Mouse (Mus musculus) forebrain, embryonic 16.5 days (tissue): ENCODE measurements around the gene H2-T3. TPM values are rescaled to one million over a fixed set of nuclear protein-coding genes. Genes with fewer than 3 reads are reported as not detected.
"Not testable (repeated sequence)": the region's sequence is repeated elsewhere in the genome, so short reads cannot be mapped to it uniquely, and the experiment has no call there.

Experiments
- ATAC-seq: fragments of 200-750 bp; cut with Nextera tagmentation; 2 replicates; pipeline ENCODE4 v1.8.0; 2017; ENCODE audit warnings: mild to moderate bottlenecking, moderate library complexity
- H3K27ac ChIP-seq: fragments of 300-500 bp; sonication (generic); 2 replicates; pipeline ENCODE4 v1.5.1; 2014; ENCODE audit warnings: low read length, control low read depth
- H3K27me3 ChIP-seq: fragments of 300-500 bp; sonication (generic); replicated peaks from 2 replicates; pipeline ENCODE4 v1.6.1; 2014; ENCODE audit warnings: low read length; ENCODE audit not compliant: control insufficient read depth, insufficient read depth
- H3K36me3 ChIP-seq: fragments of 300-500 bp; sonication (generic); 2 replicates; pipeline ENCODE4 v1.6.1; 2014; ENCODE audit not compliant: control insufficient read depth, insufficient read depth
- H3K4me1 ChIP-seq: fragments of 300-500 bp; sonication (generic); replicated peaks from 2 replicates; pipeline ENCODE4 v1.6.1; 2014; ENCODE audit warnings: low read length; ENCODE audit not compliant: control insufficient read depth, insufficient read depth
- H3K4me2 ChIP-seq: fragments of 300-500 bp; sonication (generic); 2 replicates; pipeline ENCODE4 v1.6.1; 2014; ENCODE audit warnings: mild to moderate bottlenecking, low read length, control low read depth
- H3K4me3 ChIP-seq: fragments of 300-500 bp; sonication (generic); replicated peaks from 2 replicates; pipeline ENCODE4 v1.5.1; 2014; ENCODE audit warnings: mild to moderate bottlenecking, low read length, control low read depth
- H3K9ac ChIP-seq: fragments of 300-500 bp; sonication (generic); replicated peaks from 2 replicates; pipeline ENCODE4 v1.6.1; 2014; ENCODE audit warnings: low read depth, low read length, control low read depth
- H3K9me3 ChIP-seq: fragments of 300-500 bp; sonication (generic); 2 replicates; pipeline ENCODE4 v1.6.1; 2016; ENCODE audit warnings: low read length; ENCODE audit not compliant: control insufficient read depth
- WGBS: fragments of 180-500 bp; shearing (Covaris S2); extraction: QIAGEN DNeasy Blood & Tissue Kit; methylation state at CpG from one replicate; pipeline ENCODE4 v1.1.7; 2014; 5-methylcytosine and 5-hydroxymethylcytosine counted together
- polyA plus RNA-seq: library from polyadenylated mRNA; unstranded; fragments of >200 nt; fragmentation: Nextera tagmentation; extraction: Ambion mirVana; gene quantifications from 2 replicates; pipeline ENCODE4 v1.2.1, GENCODE M21; 2015

Gene H2-T3
- polyA plus RNA-seq, 1 experiment from 2014 or later = not detected

GRCm38 (mm10) chr17:36192371-36192770, 2.3 kb upstream of the H2-T3 start:
- H3K27ac ChIP-seq = no peak overlapping the region
- no peaks in the 10 kb centered on the region for H3K9me3 ChIP-seq
- no peaks in the 10 kb centered on the region for H3K4me1 ChIP-seq
- H3K4me2 ChIP-seq = no peak overlapping the region
- H3K4me3 ChIP-seq = no peak overlapping the region
- H3K9ac ChIP-seq = no peak overlapping the region
- ATAC-seq = no peak
- H3K27me3 ChIP-seq = no peaks in the 10 kb centered on the region; the same call in 1 of the 2 replicates
- H3K36me3 ChIP-seq = no peaks in the 10 kb centered on the region
- WGBS = 66% methylated on average over 2 of the region's 2 CpGs

- Histone ChIP-seq H3K27me3 (no peaks in the 10 kb centered on the region; the same call in 1 of the 2 replicates), H3K4me1 (no peaks in the 10 kb centered on the region), H3K9me3 (no peaks in the 10 kb centered on the region), H3K4me2 (no peak overlapping the region), H3K36me3 (no peaks in the 10 kb centered on the region), H3K9ac (no peak overlapping the region), H3K27ac (no peak overlapping the region), H3K4me3 (no peak overlapping the region)
- no peak for ATAC-seq
- WGBS = 43% methylated on average over 18 of the region's 18 CpGs
These were observed 457 bp downstream of the H2-T3 start for GRCm38 (mm10) chr17:36189491-36190168.

- Histone ChIP-seq H3K4me2 (no peak overlapping the region), H3K9ac (no peak overlapping the region), H3K4me3 (no peak overlapping the region), H3K27me3 (peaks cover 1% of the 10 kb centered on the region), H3K36me3 (no peaks in the 10 kb centered on the region), H3K9me3 (no peaks in the 10 kb centered on the region), H3K27ac (no peak overlapping the region), H3K4me1 (no peaks in the 10 kb centered on the region)
- no peak for ATAC-seq
- 63% methylated on average over 3 of the region's 3 CpGs for WGBS
These were observed 2.5 kb downstream of the H2-T3 start for GRCm38 (mm10) chr17:36187540-36187939.

- WGBS = 73% methylated on average over 12 of the region's 12 CpGs
- no peak overlapping the region for H3K4me2 ChIP-seq
These were observed 7.9 kb downstream of the H2-T3 start for GRCm38 (mm10) chr17:36182212-36182611.

GRCm38 (mm10) chr17:36179446-36179845, 10.6 kb downstream of the H2-T3 start:
- not testable (repeated sequence) for H3K4me2 ChIP-seq, H3K36me3 ChIP-seq, H3K9me3 ChIP-seq, ATAC-seq, H3K9ac ChIP-seq, H3K4me1 ChIP-seq, H3K27ac ChIP-seq, H3K4me3 ChIP-seq
- peaks cover 12% of the 10 kb centered on the region for H3K27me3 ChIP-seq
- 10% methylated on average over 10 of the region's 10 CpGs for WGBS

More at GRCm38 (mm10) chr17:36182212-36182611, 7.9 kb downstream of the H2-T3 start:
- H3K9me3 ChIP-seq = no peaks in the 10 kb centered on the region
- no peak overlapping the region for H3K9ac ChIP-seq
- peaks cover 3% of the 10 kb centered on the region; the same call in 1 of the 2 replicates for H3K4me1 ChIP-seq
- no peaks in the 10 kb centered on the region for H3K36me3 ChIP-seq
- H3K4me3 ChIP-seq = no peak overlapping the region
- no peak overlapping the region for H3K27ac ChIP-seq
- ATAC-seq = no peak
- H3K27me3 ChIP-seq = peaks cover 12% of the 10 kb centered on the region

GRCm38 (mm10) chr17:36178938-36179337, 11.1 kb downstream of the H2-T3 start:
- 0 out of 2 replicates have a peak, but pooled peaks have one; percentile 31 for ATAC-seq
- WGBS = under 1% methylated on average over 40 of the region's 40 CpGs
- not testable (repeated sequence) for H3K4me1 ChIP-seq, H3K27ac ChIP-seq, H3K36me3 ChIP-seq, H3K9me3 ChIP-seq
- Histone ChIP-seq H3K4me2 (peak overlapping the region; percentile 54), H3K4me3 (peak overlapping the region; percentile 32), H3K27me3 (peaks cover 12% of the 10 kb centered on the region), H3K9ac (0 out of 2 replicates have a peak overlapping the region, but pooled peaks have one; percentile 22)

GRCm38 (mm10) chr17:36176132-36176531, 14.0 kb downstream of the H2-T3 start:
- WGBS = no CpG with 5 or more reads among the region's 2 CpGs
- not testable (repeated sequence) for H3K9ac ChIP-seq, H3K4me1 ChIP-seq, H3K27ac ChIP-seq, H3K9me3 ChIP-seq, H3K36me3 ChIP-seq, H3K4me2 ChIP-seq, H3K27me3 ChIP-seq, H3K4me3 ChIP-seq, ATAC-seq

GRCm38 (mm10) chr17:36170287-36170814, 19.7 kb downstream of the H2-T3 start:
- H3K4me2 ChIP-seq = no peak overlapping the region
- H3K27ac ChIP-seq = no peak overlapping the region
- no peaks in the 10 kb centered on the region for H3K9me3 ChIP-seq
- H3K4me3 ChIP-seq = no peak overlapping the region
- ATAC-seq = no peak
- H3K36me3 ChIP-seq = no peaks in the 10 kb centered on the region
- H3K9ac ChIP-seq = no peak overlapping the region
- peaks cover 31% of the 10 kb centered on the region for H3K27me3 ChIP-seq
- WGBS = 39% methylated on average over 1 of the region's 1 CpGs
- H3K4me1 ChIP-seq = peaks cover 5% of the 10 kb centered on the region; the same call in 1 of the 2 replicates

GRCm38 (mm10) chr17:36169753-36170152, 20.3 kb downstream of the H2-T3 start:
- no peak for ATAC-seq
- Histone ChIP-seq H3K4me2 (no peak overlapping the region), H3K36me3 (no peaks in the 10 kb centered on the region), H3K9ac (no peak overlapping the region), H3K27me3 (peaks cover 33% of the 10 kb centered on the region), H3K9me3 (no peaks in the 10 kb centered on the region), H3K4me3 (no peak overlapping the region), H3K27ac (no peak overlapping the region), H3K4me1 (peaks cover 5% of the 10 kb centered on the region; the same call in 1 of the 2 replicates)
